Mouse (Mus musculus) limb, embryonic 13.5 days (tissue): ENCODE measurements at regions not wholly inside any gene's neighbourhood (a gene's known extent, or its start where the extent isn't known, plus 50 kb on each side); places are given as distances from the start of the nearest gene placed in this dataset.
A peak's percentile ranks its signal among the peaks of the same experiment; 100 is the strongest.

Experiments
- ATAC-seq: fragments of 200-750 bp; cut with Nextera tagmentation; 2 replicates; pipeline ENCODE4 v1.8.0; 2017; ENCODE audit warnings: low read depth, moderate number of reproducible peaks, moderate TSS enrichment; ENCODE audit not compliant: low FRiP score
- H3K27ac ChIP-seq: fragments of 300-500 bp; sonication (generic); 2 replicates; pipeline ENCODE4 v1.5.1; 2015; ENCODE audit warnings: inconsistent platforms, mild to moderate bottlenecking, moderate library complexity
- H3K27me3 ChIP-seq: fragments of 300-500 bp; sonication (generic); 2 replicates; pipeline ENCODE4 v1.6.1; 2015; ENCODE audit warnings: mild to moderate bottlenecking, inconsistent platforms
- H3K36me3 ChIP-seq: fragments of 300-500 bp; sonication (generic); 2 replicates; pipeline ENCODE4 v1.6.1; 2015; ENCODE audit warnings: inconsistent platforms, mild to moderate bottlenecking, moderate library complexity
- H3K4me1 ChIP-seq: fragments of 300-500 bp; sonication (generic); 2 replicates; pipeline ENCODE4 v1.6.1; 2015; ENCODE audit warnings: inconsistent platforms
- H3K4me2 ChIP-seq: fragments of 300-500 bp; sonication (generic); replicated peaks from 2 replicates; pipeline ENCODE4 v1.6.1; 2015; ENCODE audit warnings: inconsistent platforms, mild to moderate bottlenecking, moderate library complexity
- H3K4me3 ChIP-seq: fragments of 300-500 bp; sonication (generic); 2 replicates; pipeline ENCODE4 v1.5.1; 2015; ENCODE audit warnings: moderate library complexity, mild to moderate bottlenecking, inconsistent platforms
- H3K9ac ChIP-seq: fragments of 300-500 bp; sonication (generic); 2 replicates; pipeline ENCODE4 v1.6.1; 2015; ENCODE audit warnings: mild to moderate bottlenecking, inconsistent platforms
- H3K9me3 ChIP-seq: fragments of 300-500 bp; sonication (generic); 2 replicates; pipeline ENCODE4 v1.6.1; 2016; ENCODE audit warnings: inconsistent platforms
- WGBS: fragments of 180-500 bp; shearing (Covaris S2); methylation state at CpG from one replicate; pipeline ENCODE4 v1.1.7; 2015; 5-methylcytosine and 5-hydroxymethylcytosine counted together

- Histone ChIP-seq H3K27me3 (no peaks in the 10 kb centered on the region), H3K4me3 (no peak overlapping the region), H3K9ac (no peak overlapping the region), H3K4me2 (no peak overlapping the region), H3K27ac (no peak overlapping the region), H3K36me3 (no peaks in the 10 kb centered on the region), H3K9me3 (no peaks in the 10 kb centered on the region), H3K4me1 (no peaks in the 10 kb centered on the region)
- no peak for ATAC-seq
These were observed 57.0 kb downstream of the Rgs2 start for GRCm38 (mm10) chr1:143946933-143947332.

- H3K27ac ChIP-seq, result no peak overlapping the region
- no peaks in the 10 kb centered on the region for H3K9me3 ChIP-seq
- 58% methylated on average over 5 of the region's 5 CpGs for WGBS
- H3K36me3 ChIP-seq, result no peaks in the 10 kb centered on the region
- no peak overlapping the region for H3K9ac ChIP-seq
- H3K4me2 ChIP-seq, result no peak overlapping the region
- ATAC-seq, result peak; percentile 84
- no peaks in the 10 kb centered on the region for H3K4me1 ChIP-seq
- H3K27me3 ChIP-seq, result no peaks in the 10 kb centered on the region
- H3K4me3 ChIP-seq, result no peak overlapping the region
These were observed 62.5 kb downstream of the Rgs2 start for GRCm38 (mm10) chr1:143941465-143941864.

- 59% methylated on average over 2 of the region's 2 CpGs for WGBS
- H3K4me3 ChIP-seq, result no peak overlapping the region
These were observed 64.5 kb downstream of the Rgs2 start for GRCm38 (mm10) chr1:143939511-143939910.

GRCm38 (mm10) chr1:143938569-143938968, 65.4 kb downstream of the Rgs2 start:
- H3K4me2 ChIP-seq, result no peak overlapping the region
- no peaks in the 10 kb centered on the region for H3K4me1 ChIP-seq
- H3K4me3 ChIP-seq, result no peak overlapping the region
- H3K9ac ChIP-seq, result no peak overlapping the region
- H3K9me3 ChIP-seq, result no peaks in the 10 kb centered on the region
- no peak overlapping the region for H3K27ac ChIP-seq
- no peak for ATAC-seq
- H3K36me3 ChIP-seq, result no peaks in the 10 kb centered on the region
- 76% methylated on average over 3 of the region's 3 CpGs for WGBS
- no peaks in the 10 kb centered on the region for H3K27me3 ChIP-seq

More at GRCm38 (mm10) chr1:143939511-143939910, 64.5 kb downstream of the Rgs2 start:
- Histone ChIP-seq H3K9ac (no peak overlapping the region), H3K4me1 (no peaks in the 10 kb centered on the region), H3K4me2 (no peak overlapping the region), H3K27ac (no peak overlapping the region), H3K36me3 (no peaks in the 10 kb centered on the region), H3K9me3 (no peaks in the 10 kb centered on the region), H3K27me3 (no peaks in the 10 kb centered on the region)
- no peak for ATAC-seq

GRCm38 (mm10) chr1:143930798-143931197, 73.2 kb downstream of the Rgs2 start:
- 89% methylated on average over 3 of the region's 3 CpGs for WGBS
- no peak for ATAC-seq
- no peaks in the 10 kb centered on the region for H3K36me3 ChIP-seq
- H3K4me1 ChIP-seq, result no peaks in the 10 kb centered on the region
- H3K9me3 ChIP-seq, result no peaks in the 10 kb centered on the region
- H3K27me3 ChIP-seq, result no peaks in the 10 kb centered on the region
- no peak overlapping the region for H3K4me2 ChIP-seq
- no peak overlapping the region for H3K9ac ChIP-seq
- H3K4me3 ChIP-seq, result no peak overlapping the region
- H3K27ac ChIP-seq, result no peak overlapping the region

GRCm38 (mm10) chr1:143929567-143930165, 74.3 kb downstream of the Rgs2 start:
- Histone ChIP-seq H3K4me3 (no peak overlapping the region), H3K9ac (no peak overlapping the region), H3K4me1 (no peaks in the 10 kb centered on the region), H3K36me3 (no peaks in the 10 kb centered on the region), H3K27me3 (no peaks in the 10 kb centered on the region), H3K27ac (no peak overlapping the region), H3K4me2 (no peak overlapping the region), H3K9me3 (no peaks in the 10 kb centered on the region)
- ATAC-seq, result no peak
- WGBS, result 56% methylated on average over 5 of the region's 5 CpGs

- H3K9ac ChIP-seq, result no peak overlapping the region
- no peaks in the 10 kb centered on the region for H3K36me3 ChIP-seq
- H3K27ac ChIP-seq, result no peak overlapping the region
- H3K4me3 ChIP-seq, result no peak overlapping the region
- no peaks in the 10 kb centered on the region for H3K4me1 ChIP-seq
- 58% methylated on average over 1 of the region's 1 CpGs for WGBS
- H3K4me2 ChIP-seq, result no peak overlapping the region
- ATAC-seq, result no peak
- H3K27me3 ChIP-seq, result no peaks in the 10 kb centered on the region
- no peaks in the 10 kb centered on the region for H3K9me3 ChIP-seq
These were observed 81.5 kb downstream of the Rgs2 start for GRCm38 (mm10) chr1:143922499-143922898.

- Histone ChIP-seq H3K27me3 (no peaks in the 10 kb centered on the region), H3K9ac (no peak overlapping the region), H3K27ac (no peak overlapping the region), H3K4me1 (0 out of 2 replicates have a peak, but pooled peaks cover 5% of the 10 kb centered on the region), H3K36me3 (no peaks in the 10 kb centered on the region), H3K4me3 (no peak overlapping the region), H3K4me2 (no peak overlapping the region), H3K9me3 (no peaks in the 10 kb centered on the region)
- WGBS, result 83% methylated on average over 7 of the region's 7 CpGs
- no peak for ATAC-seq
These were observed 83.7 kb downstream of the Rgs2 start for GRCm38 (mm10) chr1:143920256-143920655.

GRCm38 (mm10) chr1:143918949-143919348, 85.0 kb downstream of the Rgs2 start:
- no peak overlapping the region for H3K27ac ChIP-seq
- no peak overlapping the region for H3K4me3 ChIP-seq
- H3K4me1 ChIP-seq, result 0 out of 2 replicates have a peak, but pooled peaks cover 5% of the 10 kb centered on the region
- H3K9me3 ChIP-seq, result no peaks in the 10 kb centered on the region
- WGBS, result 81% methylated on average over 5 of the region's 5 CpGs
- H3K36me3 ChIP-seq, result no peaks in the 10 kb centered on the region
- no peak overlapping the region for H3K9ac ChIP-seq
- no peaks in the 10 kb centered on the region for H3K27me3 ChIP-seq
- no peak overlapping the region for H3K4me2 ChIP-seq
- ATAC-seq, result no peak

- WGBS, result 84% methylated on average over 9 of the region's 9 CpGs
- H3K9me3 ChIP-seq, result no peaks in the 10 kb centered on the region
- no peak overlapping the region for H3K4me2 ChIP-seq
- H3K27me3 ChIP-seq, result no peaks in the 10 kb centered on the region
- no peak overlapping the region for H3K9ac ChIP-seq
- 0 out of 2 replicates have a peak, but pooled peaks cover 5% of the 10 kb centered on the region for H3K4me1 ChIP-seq
- no peaks in the 10 kb centered on the region for H3K36me3 ChIP-seq
- H3K4me3 ChIP-seq, result no peak overlapping the region
- ATAC-seq, result no peak
- H3K27ac ChIP-seq, result no peak overlapping the region
These were observed 85.7 kb downstream of the Rgs2 start for GRCm38 (mm10) chr1:143918146-143918774.

GRCm38 (mm10) chr1:143917623-143918022, 86.3 kb downstream of the Rgs2 start:
- WGBS, result 66% methylated on average over 5 of the region's 5 CpGs

GRCm38 (mm10) chr1:143916587-143916986, 87.4 kb downstream of the Rgs2 start:
- H3K4me2 ChIP-seq, result no peak overlapping the region
- H3K27me3 ChIP-seq, result no peaks in the 10 kb centered on the region
- H3K9me3 ChIP-seq, result no peaks in the 10 kb centered on the region
- 0 out of 2 replicates have a peak, but pooled peaks cover 5% of the 10 kb centered on the region for H3K4me1 ChIP-seq
- no peaks in the 10 kb centered on the region for H3K36me3 ChIP-seq
- no peak overlapping the region for H3K4me3 ChIP-seq
- H3K27ac ChIP-seq, result no peak overlapping the region
- ATAC-seq, result no peak
- WGBS, result 83% methylated on average over 9 of the region's 9 CpGs
- H3K9ac ChIP-seq, result no peak overlapping the region

More at GRCm38 (mm10) chr1:143917623-143918022, 86.3 kb downstream of the Rgs2 start:
- Histone ChIP-seq H3K27ac (no peak overlapping the region), H3K4me2 (no peak overlapping the region), H3K9me3 (no peaks in the 10 kb centered on the region), H3K4me3 (no peak overlapping the region), H3K36me3 (no peaks in the 10 kb centered on the region), H3K27me3 (no peaks in the 10 kb centered on the region), H3K4me1 (0 out of 2 replicates have a peak, but pooled peaks cover 5% of the 10 kb centered on the region), H3K9ac (no peak overlapping the region)
- no peak for ATAC-seq

GRCm38 (mm10) chr1:143912586-143912985, 91.4 kb downstream of the Rgs2 start:
- Histone ChIP-seq H3K9ac (no peak overlapping the region), H3K36me3 (no peaks in the 10 kb centered on the region), H3K4me3 (no peak overlapping the region), H3K9me3 (no peaks in the 10 kb centered on the region), H3K27ac (no peak overlapping the region), H3K27me3 (no peaks in the 10 kb centered on the region), H3K4me1 (0 out of 2 replicates have a peak, but pooled peaks cover 5% of the 10 kb centered on the region), H3K4me2 (no peak overlapping the region)
- 73% methylated on average over 3 of the region's 3 CpGs for WGBS
- no peak for ATAC-seq
